Mouse (Mus musculus) megakaryocyte-erythroid progenitor cell, adult 5 weeks (primary cell): ENCODE results near the gene Edem3. TPM values are rescaled to one million over a fixed set of nuclear protein-coding genes. Genes with fewer than 3 reads are reported as not detected.

Experiments used
- polyA plus RNA-seq: library from polyadenylated mRNA; stranded (reverse); fragments of >175 nt; gene quantifications from 2 replicates; pipeline ENCODE4 v1.2.3, GENCODE M21; 2012

Edem3 gene
- 4.8 and 6.4 TPM in 2 replicates for polyA plus RNA-seq

DNA sequence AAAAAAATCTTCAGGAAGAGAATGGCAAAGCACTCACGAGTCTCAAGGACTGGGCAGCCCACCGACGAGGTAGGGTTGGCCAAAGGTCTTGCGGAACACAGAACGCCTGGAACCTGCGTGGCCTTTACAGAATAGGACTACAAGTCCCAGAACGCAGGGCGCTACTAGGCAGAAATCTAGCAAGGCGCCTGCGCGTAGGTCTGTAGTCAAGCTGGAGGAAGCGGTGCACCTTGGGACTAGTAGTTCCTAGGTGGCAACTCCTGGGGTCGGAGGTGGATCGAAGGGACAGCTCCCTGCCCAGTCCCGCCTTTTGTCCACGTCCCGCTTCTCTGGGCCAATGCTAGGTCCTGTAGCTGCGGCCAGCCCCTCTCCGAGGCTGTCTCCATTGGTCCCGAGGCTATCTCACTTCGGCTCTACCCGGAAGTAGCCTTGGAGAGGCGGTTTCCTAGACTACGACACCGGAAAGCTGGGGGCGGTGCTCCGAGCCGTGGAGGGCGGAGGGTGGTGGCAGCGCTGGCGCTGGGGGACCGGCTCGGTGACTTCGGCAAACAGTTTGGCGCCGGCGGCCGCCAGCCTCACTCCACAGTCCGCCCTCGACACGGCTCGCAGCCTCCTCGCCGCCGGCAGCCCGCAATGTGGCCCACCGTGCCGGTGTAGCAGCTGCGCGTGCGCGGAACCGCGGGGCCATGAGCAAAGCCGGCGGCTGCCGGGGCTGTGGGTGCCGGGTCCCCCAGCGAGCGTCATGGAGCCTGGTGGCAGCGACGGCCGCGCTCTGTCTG lies at the start of gene Edem3:
Edem3 (plus strand) TSS at position 491 of the 779 bp plus-strand sequence.

Other genes starting within 250 kb of the Edem3 start
- 5.1 and 8.2 TPM in 2 replicates for gene Fam129a, start 184.2 kb upstream of the Edem3 start, polyA plus RNA-seq